Mouse (Mus musculus) layer of hippocampus, adult 18-20 months (tissue): ENCODE results near the gene Pigr. TPM values are rescaled to one million over a fixed set of nuclear protein-coding genes. Genes with fewer than 3 reads are reported as not detected.

Source experiments
- DNase-seq, 2 experiments: peaks; one replicate each; pipeline ENCODE4 v3.0.0; 2022; ENCODE audit warnings: low spot score in 2 of 2
- long read RNA-seq: library from polyadenylated mRNA; stranded (forward); transcript quantifications from one replicate; pipeline ENCODE4 v2.0.0, GENCODE M21; 2021
- total RNA-seq, 2 experiments: library from RNA; stranded (reverse); gene quantifications; 2 replicates each; pipeline ENCODE4 v1.2.3; 2021

Gene Pigr
- not detected for total RNA-seq
- long read RNA-seq: 0 reads

- DNase-seq: no peak
These were observed at the start of gene Pigr for GRCm38 (mm10) chr1:130826448-130826847. Gene Pigr, plus strand, starts transcription at chr1:130826684.

- DNase-seq: no peak
These were observed 46.6 kb upstream of the Pigr start for GRCm38 (mm10) chr1:130779867-130780266.

- DNase-seq: peak in 1 of 2 experiments; percentile 31
These were observed 42.4 kb upstream of the Pigr start for GRCm38 (mm10) chr1:130784054-130784453.

- DNase-seq: no peak
These were observed 39.5 kb upstream of the Pigr start for GRCm38 (mm10) chr1:130787001-130787400.

GRCm38 (mm10) chr1:130789512-130790451, 36.7 kb upstream of the Pigr start:
- DNase-seq: no peak

- no peak for DNase-seq
These were observed 31.2 kb upstream of the Pigr start for GRCm38 (mm10) chr1:130795331-130795730.

- peak; percentile 14 to 68 for DNase-seq
These were observed 29.4 kb upstream of the Pigr start for GRCm38 (mm10) chr1:130796967-130797684.

GRCm38 (mm10) chr1:130798037-130798436, 28.4 kb upstream of the Pigr start:
- no peak for DNase-seq

- DNase-seq: no peak
These were observed 27.9 kb upstream of the Pigr start for GRCm38 (mm10) chr1:130798551-130798950.

- DNase-seq: no peak
These were observed 27.1 kb upstream of the Pigr start for GRCm38 (mm10) chr1:130799399-130799798.

GRCm38 (mm10) chr1:130800602-130801001, 25.9 kb upstream of the Pigr start, which contains the start of gene Fcamr:
Gene Fcamr, plus strand, starts transcription at chr1:130800902.
- no peak for DNase-seq

GRCm38 (mm10) chr1:130801511-130801910, 25.0 kb upstream of the Pigr start:
- no peak for DNase-seq

- DNase-seq: no peak
These were observed 23.5 kb upstream of the Pigr start for GRCm38 (mm10) chr1:130802976-130803375.

- DNase-seq: no peak
These were observed 22.2 kb upstream of the Pigr start for GRCm38 (mm10) chr1:130804279-130804678.

GRCm38 (mm10) chr1:130810906-130811305, 15.6 kb upstream of the Pigr start:
- no peak for DNase-seq

GRCm38 (mm10) chr1:130811316-130811715, 15.2 kb upstream of the Pigr start:
- no peak for DNase-seq

- no peak for DNase-seq
These were observed 6.7 kb upstream of the Pigr start for GRCm38 (mm10) chr1:130819737-130820136.

- no peak for DNase-seq
These were observed 6.0 kb upstream of the Pigr start for GRCm38 (mm10) chr1:130820316-130821148.

GRCm38 (mm10) chr1:130821149-130821471, 5.4 kb upstream of the Pigr start:
- no peak for DNase-seq

- DNase-seq: no peak
These were observed 4.4 kb upstream of the Pigr start for GRCm38 (mm10) chr1:130821911-130822625.

- DNase-seq: no peak
These were observed 2.2 kb downstream of the Pigr start for GRCm38 (mm10) chr1:130828656-130829055.
